Mouse (Mus musculus) CD4-positive, CD25-positive, alpha-beta regulatory T cell (primary cell): Measurements from ENCODE around the gene Cldnd1. TPM values are rescaled to one million over a fixed set of nuclear protein-coding genes. Genes with fewer than 3 reads are reported as not detected.

Experiments
- polyA plus RNA-seq: library from polyadenylated mRNA; unstranded; fragments of 100-300 nt; shearing (Covaris generic); gene quantifications from one replicate; pipeline ENCODE4 v1.2.1, GENCODE M21; 2017

Gene Cldnd1
- polyA plus RNA-seq = 80.9 TPM

GRCm38 (mm10) chr16:58727477-58728131 is at the start of gene Cldnd1:
Gene Cldnd1, plus strand, starts transcription at chr16:58727910.

GRCm38 (mm10) chr16:58718666-58719120 is 9.0 kb upstream of the Cldnd1 start, which contains the start of gene Gpr15:
Gene Gpr15, minus strand, starts transcription at chr16:58719070.

DNA sequence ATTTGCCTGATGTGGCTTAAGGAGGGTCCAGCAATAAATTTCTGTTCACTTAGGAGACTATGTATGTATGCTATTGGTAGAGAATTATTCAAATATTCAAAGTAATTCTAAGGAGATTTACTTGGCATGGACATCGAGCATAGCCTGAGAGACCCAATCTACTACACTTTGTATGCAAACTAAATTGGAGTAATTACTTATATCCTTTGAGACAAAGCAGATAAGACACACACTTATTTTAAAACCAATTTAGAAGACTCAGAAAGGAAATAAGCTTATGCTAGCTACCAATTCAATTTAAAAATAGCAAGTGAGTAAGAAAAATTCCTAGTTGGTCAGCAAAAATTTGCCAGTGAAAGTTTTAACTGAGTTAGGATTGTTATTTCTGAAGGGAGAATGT is 35.4 kb downstream of the Cldnd1 start, which contains the start of gene Olfr172:
Gene Olfr172, minus strand, starts transcription at position 101 of the 400 bp plus-strand sequence.

Other genes with a start within 250 kb of the Cldnd1 start
- gene St3gal6, start 203.7 kb upstream of the Cldnd1 start, polyA plus RNA-seq = 8.7 TPM
- gene Gm813, start 110.9 kb upstream of the Cldnd1 start, polyA plus RNA-seq = not detected
- gene E330017A01Rik, start 89.2 kb upstream of the Cldnd1 start, polyA plus RNA-seq = not detected
- 39.9 TPM for gene Cpox, start 57.6 kb upstream of the Cldnd1 start, polyA plus RNA-seq
- gene Gpr15, start 8.8 kb upstream of the Cldnd1 start, polyA plus RNA-seq = 9.6 TPM
- gene Olfr172, start 35.3 kb downstream of the Cldnd1 start, polyA plus RNA-seq = not detected
- gene Olfr173, start 72.4 kb downstream of the Cldnd1 start, polyA plus RNA-seq = 0.77 TPM
- not detected for gene Olfr175-ps1, start 98.9 kb downstream of the Cldnd1 start, polyA plus RNA-seq
- gene Olfr177, start 146.9 kb downstream of the Cldnd1 start, polyA plus RNA-seq = not detected
- gene Olfr178, start 164.2 kb downstream of the Cldnd1 start, polyA plus RNA-seq = not detected
- gene Olfr181, start 200.8 kb downstream of the Cldnd1 start, polyA plus RNA-seq = not detected
- gene Olfr180, start 201.5 kb downstream of the Cldnd1 start, polyA plus RNA-seq = not detected